19 mouse cellular contexts compared by ENCODE assay signal in the genomic region with DNA sequence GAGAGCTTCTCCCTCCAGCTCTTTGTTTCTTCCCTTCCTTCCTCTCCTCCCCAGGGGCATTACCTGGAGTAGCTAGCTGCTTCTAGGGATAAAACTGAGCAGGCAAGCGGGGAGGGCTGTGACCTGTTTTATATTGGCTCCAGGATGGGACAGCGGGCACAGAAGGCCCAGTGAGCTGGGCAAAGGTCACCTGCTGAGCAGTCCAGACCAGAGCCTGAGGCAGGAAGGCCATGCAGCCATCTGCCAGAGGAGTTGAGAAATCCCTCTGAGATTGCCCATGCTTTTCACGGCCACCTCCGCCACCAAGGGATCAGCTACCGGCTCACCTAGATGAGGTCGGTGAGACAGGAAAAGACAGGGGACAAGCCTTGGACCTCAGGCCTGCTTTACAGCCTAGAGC. TPM values are rescaled to one million over a fixed set of nuclear protein-coding genes. Genes with fewer than 3 reads are reported as not detected.
DNase-seq lines count a peak whose midpoint lies in the region; ATAC-seq and TF ChIP-seq lines count a peak whose summit lies in the region.
"Had no signal": no experiment of that assay in that cellular context is flagged by ENCODE, and none has a peak within 500 bp of the region (broad histone marks: within the 10 kb centered on the region; RNA-seq: fewer than 3 reads in every experiment).

No protein-coding gene starts in this region.

- ATAC-seq in kidney, embryonic 15.5 days (replicated peaks; ENCODE audit: low FRiP score), result no peak
- no peak for ATAC-seq in erythroblast, adult 5-6 weeks (replicated peaks; ENCODE audit: low FRiP score, poor library complexity, severe bottlenecking)
- ATAC-seq: forebrain, embryonic 16.5 days had no signal

- peak; percentile 52; the same call in 1 of the 2 replicates for TF ChIP-seq POLR2A in small intestine, adult 2 months (IDR thresholded peaks at IDR 0.05; ENCODE audit: low read depth, low read length)

- H3K27me3 ChIP-seq in kidney, embryonic 15.5 days, result peaks cover 20% of the 10 kb centered on the region; the same call in 1 of the 2 replicates
- H3K27me3 ChIP-seq in small intestine, adult 2 months (ENCODE audit: control insufficient read depth, insufficient read depth, low read length), result no peaks in the 10 kb centered on the region
- H3K27me3 ChIP-seq: hindbrain, embryonic 12.5 days had no signal

- H3K36me3 ChIP-seq in kidney, embryonic 15.5 days, result no peaks in the 10 kb centered on the region
- peaks cover 6% of the 10 kb centered on the region for H3K36me3 ChIP-seq in small intestine, adult 2 months (ENCODE audit: control insufficient read depth, insufficient read depth, low read length)
- H3K36me3 ChIP-seq: heart, embryonic 12.5 days; hindbrain, embryonic 12.5 days; midbrain, embryonic 10.5 days had no signal

- H3K9me3 ChIP-seq in kidney, embryonic 15.5 days (replicated peaks), result no peaks in the 10 kb centered on the region
- H3K9me3 ChIP-seq: heart, embryonic 12.5 days; hindbrain, embryonic 12.5 days; midbrain, embryonic 10.5 days had no signal

- peaks cover 7% of the 10 kb centered on the region for H3K4me1 ChIP-seq in kidney, embryonic 15.5 days
- H3K4me1 ChIP-seq in small intestine, adult 2 months (ENCODE audit: control insufficient read depth, insufficient read depth, insufficient read length, low read length), result peaks cover 38% of the 10 kb centered on the region

- no peak overlapping the region for H3K4me3 ChIP-seq in kidney, embryonic 15.5 days (replicated peaks)
- peak overlapping the region; percentile 53 for H3K4me3 ChIP-seq in small intestine, adult 2 months (ENCODE audit: low read depth, low read length)
- H3K4me3 ChIP-seq: heart, embryonic 12.5 days; hindbrain, embryonic 12.5 days; midbrain, embryonic 10.5 days had no signal

- peak; percentile 36 for DNase-seq in adrenal gland, adult 8-10 months
- no peak for DNase-seq in adrenal gland, postnatal 4 days (ENCODE audit: low spot score in 2 of 2)
- DNase-seq in kidney, adult 18-20 months, result peak; percentile 61
- DNase-seq in kidney, adult 9 months, result peak; percentile 78
- DNase-seq in left cerebral cortex, postnatal 25 days (ENCODE audit: low spot score in 2 of 2), result no peak
- DNase-seq: right cerebral cortex, adult 18-20 months; thymus, postnatal 4 days had no signal

- no peak overlapping the region for H3K27ac ChIP-seq in kidney, embryonic 15.5 days
- H3K27ac ChIP-seq in small intestine, adult 2 months (ENCODE audit: insufficient read depth, low read depth, low read length), result peak overlapping the region; percentile 97
- H3K27ac ChIP-seq: hindbrain, embryonic 12.5 days; midbrain, embryonic 10.5 days had no signal

- WGBS in kidney, embryonic 15.5 days, result 81% methylated on average over 6 of the region's 6 CpGs
- WGBS in small intestine, adult 2 months, result 44% methylated on average over 6 of the region's 6 CpGs

- no peak overlapping the region for H3K4me2 ChIP-seq in kidney, embryonic 15.5 days
- H3K4me2 ChIP-seq: heart, embryonic 12.5 days; hindbrain, embryonic 12.5 days had no signal

- intact Hi-C loops in left cerebral cortex, postnatal 25 days (cut with DNase I), result no loop called here

- no peak overlapping the region for H3K9ac ChIP-seq in kidney, embryonic 15.5 days
- H3K9ac ChIP-seq: heart, embryonic 12.5 days; hindbrain, embryonic 12.5 days had no signal

- no peak for TF ChIP-seq CTCF in small intestine, adult 2 months (IDR thresholded peaks at IDR 0.05; ENCODE audit: extremely low read depth, insufficient read length, insufficient replicate concordance, low read depth, low read length)

RNA-seq across cellular contexts. Expression of a gene that starts 0.2 kb away (rescaled TPM):
- total RNA-seq in adrenal gland, adult 8-10 months (2022), result 1 to 10 TPM in 3 of 4 experiments, not detected in 1; 1.5 to 4.7 (median 4.2) TPM
- total RNA-seq in adrenal gland, postnatal 4 days (2021), result 1 to 10 TPM in 1 of 2 experiments, under 1 TPM in 1; 0.64 to 9.5 TPM
- polyA plus RNA-seq in kidney, embryonic 15.5 days (2015; fragmentation: Nextera tagmentation; extraction: Ambion mirVana), result 0.93 TPM in 1 of 2 replicates, not detected in the other
- polyA plus RNA-seq in small intestine, adult 2 months (2012; rRNA removed), result 1,107 and 4,906 TPM in 2 replicates
- total RNA-seq in left cerebral cortex, postnatal 25 days (2021), result 1 to 10 TPM; 1.2 to 1.6 TPM
- total RNA-seq in erythroblast, adult 5-6 weeks (2015; ENCODE audit: low replicate concordance), result not detected in 2 replicates
- not detected in 2 replicates for total RNA-seq in erythroblast, adult 5-6 weeks (2017; ENCODE audit: low replicate concordance)
- total RNA-seq: gastrocnemius, postnatal 4 days; neutrophil, adult 5-6 weeks had no signal
- polyA plus RNA-seq: forebrain, embryonic 16.5 days; heart, embryonic 12.5 days; hindbrain, embryonic 12.5 days; limb, embryonic 14.5 days; midbrain, embryonic 10.5 days had no signal

RNA-seq across cellular contexts. Expression of a gene that starts 5.3 kb away (rescaled TPM):
- under 1 TPM in 1 of 4 experiments, not detected in 3; 0.16 TPM for total RNA-seq in adrenal gland, adult 8-10 months (2022)
- total RNA-seq in adrenal gland, postnatal 4 days (2021), result 1 to 10 TPM in 1 of 2 experiments, under 1 TPM in 1; 0.48 to 3.8 TPM
- polyA plus RNA-seq in kidney, embryonic 15.5 days (2015; fragmentation: Nextera tagmentation; extraction: Ambion mirVana), result not detected in 2 replicates
- 2,388 and 5,196 TPM in 2 replicates for polyA plus RNA-seq in small intestine, adult 2 months (2012; rRNA removed)
- not detected for total RNA-seq in left cerebral cortex, postnatal 25 days (2021)
- total RNA-seq in erythroblast, adult 5-6 weeks (2015; ENCODE audit: low replicate concordance), result not detected in 2 replicates
- total RNA-seq in erythroblast, adult 5-6 weeks (2017; ENCODE audit: low replicate concordance), result not detected in 2 replicates
- total RNA-seq: left cerebral cortex, adult 8-10 months; neutrophil, adult 5-6 weeks had no signal
- polyA plus RNA-seq: forebrain, embryonic 16.5 days; hindbrain, embryonic 12.5 days; midbrain, embryonic 10.5 days had no signal

RNA-seq across cellular contexts. Expression of a gene that starts 6.8 kb away (rescaled TPM):
- 1 to 10 TPM in 3 of 4 experiments, not detected in 1; 1.2 to 3.5 (median 1.5) TPM for total RNA-seq in adrenal gland, adult 8-10 months (2022)
- 1,000 to 10,000 TPM in 1 of 2 experiments, 10 to 100 TPM in 1; 38.1 to 1,458 TPM for total RNA-seq in adrenal gland, postnatal 4 days (2021)
- 32.7 and 67.5 TPM in 2 replicates for polyA plus RNA-seq in kidney, embryonic 15.5 days (2015; fragmentation: Nextera tagmentation; extraction: Ambion mirVana)
- polyA plus RNA-seq in small intestine, adult 2 months (2012; rRNA removed), result 3,178 and 15,923 TPM in 2 replicates
- total RNA-seq in left cerebral cortex, postnatal 25 days (2021), result not detected
- not detected in 2 replicates for total RNA-seq in erythroblast, adult 5-6 weeks (2015; ENCODE audit: low replicate concordance)
- total RNA-seq in erythroblast, adult 5-6 weeks (2017; ENCODE audit: low replicate concordance), result not detected in 2 replicates

RNA-seq across cellular contexts. Expression of a gene that starts 33.2 kb away (rescaled TPM):
- total RNA-seq in adrenal gland, adult 8-10 months (2022), result under 1 TPM in 2 of 4 experiments, not detected in 2; 0.10 to 0.41 TPM
- total RNA-seq in adrenal gland, postnatal 4 days (2021), result 10 to 100 TPM in 1 of 2 experiments, 1 to 10 TPM in 1; 2.1 to 34.3 TPM
- not detected in 2 replicates for polyA plus RNA-seq in kidney, embryonic 15.5 days (2015; fragmentation: Nextera tagmentation; extraction: Ambion mirVana)
- polyA plus RNA-seq in small intestine, adult 2 months (2012; rRNA removed), result 0.88 and 1.1 TPM in 2 replicates
- not detected for total RNA-seq in left cerebral cortex, postnatal 25 days (2021)
- total RNA-seq in erythroblast, adult 5-6 weeks (2015; ENCODE audit: low replicate concordance), result not detected in 2 replicates
- not detected in 2 replicates for total RNA-seq in erythroblast, adult 5-6 weeks (2017; ENCODE audit: low replicate concordance)
- total RNA-seq: left cerebral cortex, adult 8-10 months; neutrophil, adult 5-6 weeks had no signal
- polyA plus RNA-seq: cortical plate, adult 2 months; forebrain, embryonic 16.5 days; heart, embryonic 12.5 days; limb, embryonic 14.5 days; midbrain, embryonic 10.5 days had no signal

RNA-seq across cellular contexts. Expression of a gene that starts 37.7 kb away (rescaled TPM):
- total RNA-seq in adrenal gland, adult 8-10 months (2022), result 10 to 100 TPM; 42.2 to 44.5 (median 42.9) TPM
- total RNA-seq in adrenal gland, postnatal 4 days (2021), result 10 to 100 TPM; 36.4 to 39.4 TPM
- polyA plus RNA-seq in kidney, embryonic 15.5 days (2015; fragmentation: Nextera tagmentation; extraction: Ambion mirVana), result 58.9 and 61.0 TPM in 2 replicates
- 6.4 and 11.2 TPM in 2 replicates for polyA plus RNA-seq in small intestine, adult 2 months (2012; rRNA removed)
- 10 to 100 TPM; 31.9 to 34.1 TPM for total RNA-seq in left cerebral cortex, postnatal 25 days (2021)
- 12.3 and 14.6 TPM in 2 replicates for total RNA-seq in erythroblast, adult 5-6 weeks (2015; ENCODE audit: low replicate concordance)
- total RNA-seq in erythroblast, adult 5-6 weeks (2017; ENCODE audit: low replicate concordance), result 3.9 and 18.1 TPM in 2 replicates

Comparison
In these comparisons a context has a peak if more than half of its experiments do, and no peak if none do; other contexts are left out.
1. DNase-seq: peak in adrenal gland, adult 8-10 months (single experiment), kidney, adult 18-20 months (single experiment) and kidney, adult 9 months (single experiment); none in adrenal gland, postnatal 4 days (0 of 2) and left cerebral cortex, postnatal 25 days (0 of 2).
2. RNA of a gene that starts 6.8 kb away (total RNA-seq): 38.1 to 1,458 TPM in adrenal gland, postnatal 4 days; 1.2 to 3.5 TPM in adrenal gland, adult 8-10 months, not detected in left cerebral cortex, postnatal 25 days and not detected in erythroblast, adult 5-6 weeks; every median in the first group is over 4 times any median in the second.